Mouse (Mus musculus): ENCODE measurements around the gene Cplane1.

The Cplane1 gene

GRCm38 (mm10) chr15:8302944-8303343 lies 134.0 kb downstream of the Cplane1 start:
- no peak for DNase-seq (ENCODE audit: low read depth)

GRCm38 (mm10) chr15:8305474-8305873 lies 136.6 kb downstream of the Cplane1 start:
- DNase-seq (ENCODE audit: low read depth): no peak

- DNase-seq (ENCODE audit: low read depth): no peak
Measured at GRCm38 (mm10) chr15:8317381-8317780, 148.5 kb downstream of the Cplane1 start.

- DNase-seq (ENCODE audit: low read depth): no peak
Measured at GRCm38 (mm10) chr15:8319191-8319590, 150.3 kb downstream of the Cplane1 start.
